Mouse (Mus musculus) spleen, adult 2 months (tissue): ENCODE data around the gene Fam171a2.

Source experiments
- CTCF ChIP-seq: fragments of 200-500 bp; IDR thresholded peaks from 2 replicates; pipeline ENCODE4 v1.5.1; 2011; ENCODE audit warnings: mild to moderate bottlenecking, inconsistent platforms; ENCODE audit not compliant: insufficient read depth, insufficient read length, insufficient replicate concordance; ENCODE audit errors: extremely low read depth
- POLR2A ChIP-seq: fragments of 200-500 bp; IDR thresholded peaks from 2 replicates; pipeline ENCODE4 v1.6.1; 2011; ENCODE audit warnings: low read depth, low read length, inconsistent platforms

DNA sequence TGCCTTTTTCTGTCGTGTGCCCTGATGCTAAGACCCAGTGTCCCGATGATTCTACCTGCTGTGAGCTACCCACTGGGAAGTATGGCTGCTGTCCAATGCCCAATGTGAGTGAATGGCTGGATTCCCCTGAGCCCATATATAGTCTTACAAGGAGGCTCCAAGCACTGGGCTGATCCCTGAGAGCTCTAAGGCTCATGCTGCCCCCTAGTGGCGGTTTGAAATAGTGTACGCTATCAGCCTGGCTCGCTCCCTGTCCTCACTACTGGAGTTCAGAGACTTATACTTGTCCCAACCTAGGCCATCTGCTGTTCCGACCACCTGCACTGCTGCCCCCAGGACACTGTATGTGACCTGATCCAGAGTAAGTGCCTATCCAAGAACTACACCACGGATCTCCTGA lies 13.1 kb downstream of the Fam171a2 start:
- TF ChIP-seq CTCF: peak; percentile 74; the same call in 1 of the 2 replicates
- no peak for TF ChIP-seq POLR2A
